Mouse (Mus musculus) left cerebral cortex, adult 8-10 months (tissue): ENCODE measurements around the gene Edc3. TPM values are rescaled to one million over a fixed set of nuclear protein-coding genes. Genes with fewer than 3 reads are reported as not detected.
A peak's percentile ranks its signal among the peaks of the same experiment; 100 is the strongest.

Experiments
- DNase-seq, 2 experiments: peaks; one replicate each; pipeline ENCODE4 v3.0.0; 2022; ENCODE audit warnings: low spot score in 2 of 2
- total RNA-seq, 4 experiments: library from RNA; stranded (reverse); gene quantifications; 2 replicates each; pipeline ENCODE4 v1.2.4; 2022

Edc3 gene
- 10 to 100 TPM; 13.4 to 16.5 (median 14.6) TPM for total RNA-seq

- peak; percentile 65 to 76 for DNase-seq
These were observed at the start of gene Edc3 for GRCm38 (mm10) chr9:57708068-57708719. TSS of gene Edc3 (plus strand) at chr9:57708540.

- DNase-seq = no peak
These were observed 49.4 kb upstream of the Edc3 start for GRCm38 (mm10) chr9:57658970-57659369.

- DNase-seq = peak; percentile 36 to 53
These were observed 48.6 kb upstream of the Edc3 start for GRCm38 (mm10) chr9:57659774-57660173.

- no peak for DNase-seq
These were observed 47.8 kb upstream of the Edc3 start for GRCm38 (mm10) chr9:57660501-57660900.

GRCm38 (mm10) chr9:57661552-57661951, 46.8 kb upstream of the Edc3 start:
- DNase-seq = no peak

- no peak for DNase-seq
These were observed 43.7 kb upstream of the Edc3 start for GRCm38 (mm10) chr9:57664616-57665015.

- DNase-seq = no peak
These were observed 41.8 kb upstream of the Edc3 start for GRCm38 (mm10) chr9:57666536-57666935.

GRCm38 (mm10) chr9:57667136-57667535, 41.2 kb upstream of the Edc3 start:
- DNase-seq = no peak

- DNase-seq = no peak
These were observed 40.5 kb upstream of the Edc3 start for GRCm38 (mm10) chr9:57667817-57668216.

- no peak for DNase-seq
These were observed 40.1 kb upstream of the Edc3 start for GRCm38 (mm10) chr9:57668277-57668676.

GRCm38 (mm10) chr9:57669566-57669965, 38.8 kb upstream of the Edc3 start:
- no peak for DNase-seq

GRCm38 (mm10) chr9:57671037-57671436, 37.3 kb upstream of the Edc3 start:
- no peak for DNase-seq

GRCm38 (mm10) chr9:57671500-57671899, 36.8 kb upstream of the Edc3 start:
- no peak for DNase-seq

GRCm38 (mm10) chr9:57681411-57681810, 26.9 kb upstream of the Edc3 start:
- no peak for DNase-seq

- no peak for DNase-seq
These were observed 24.8 kb upstream of the Edc3 start, which contains the start of gene Cyp1a2 for GRCm38 (mm10) chr9:57683520-57683919. TSS of gene Cyp1a2 (minus strand) at chr9:57683703.

- no peak for DNase-seq
These were observed 22.3 kb upstream of the Edc3 start for GRCm38 (mm10) chr9:57686011-57686410.

- no peak for DNase-seq
These were observed 20.6 kb upstream of the Edc3 start, which contains the start of gene Cyp1a1 for GRCm38 (mm10) chr9:57687751-57688150. TSS of gene Cyp1a1 (plus strand) at chr9:57687928.

- no peak for DNase-seq
These were observed 20.2 kb upstream of the Edc3 start for GRCm38 (mm10) chr9:57688158-57688557.

GRCm38 (mm10) chr9:57688606-57689005, 19.7 kb upstream of the Edc3 start:
- no peak for DNase-seq

GRCm38 (mm10) chr9:57694108-57694507, 14.2 kb upstream of the Edc3 start:
- no peak for DNase-seq

GRCm38 (mm10) chr9:57696380-57697285, 11.7 kb upstream of the Edc3 start:
- DNase-seq = peak; percentile 57 to 62

- DNase-seq = no peak
These were observed 11.0 kb upstream of the Edc3 start for GRCm38 (mm10) chr9:57697380-57697779.
